Mouse (Mus musculus): ENCODE measurements at regions not wholly inside any gene's neighbourhood (a gene's known extent, or its start where the extent isn't known, plus 50 kb on each side); places are given as distances from the start of the nearest gene placed in this dataset.
"Not testable (repeated sequence)": the region's sequence is repeated elsewhere in the genome, so short reads cannot be mapped to it uniquely, and the experiment has no call there.

DNA sequence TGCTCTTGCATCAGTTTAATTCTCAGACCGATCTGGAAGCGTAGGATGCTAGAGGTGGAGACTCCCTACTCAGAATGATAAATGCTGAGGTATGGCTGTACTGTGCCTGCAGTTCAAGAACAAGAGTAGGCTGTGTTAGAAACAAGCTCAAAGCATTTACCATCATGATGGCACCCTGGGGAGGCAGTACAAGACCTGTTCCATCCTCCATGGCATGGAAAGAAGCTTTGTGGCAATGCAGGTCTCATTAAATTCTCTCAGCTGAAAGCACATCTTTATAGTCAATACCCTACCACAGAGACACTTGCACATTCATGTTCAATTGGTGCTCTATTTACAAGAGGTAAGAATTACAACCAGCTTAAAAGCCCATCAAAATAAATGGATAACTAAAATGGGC lies 209.5 kb downstream of the Tbl1xr1 start:
- no peaks in the 10 kb centered on the region for H3K4me1 ChIP-seq (ENCODE audit: control insufficient read depth, insufficient read depth, low read length)
- no peak overlapping the region for H3K27ac ChIP-seq (ENCODE audit: insufficient read depth, low read length)
- no peak overlapping the region for H3K4me3 ChIP-seq (ENCODE audit: insufficient read depth, low read length)
- TF ChIP-seq POLR2A (IDR thresholded peaks at IDR 0.05; ENCODE audit: low read depth, low read length) (no peak), CTCF (IDR thresholded peaks at IDR 0.05; ENCODE audit: borderline replicate concordance, insufficient read depth, low read length) (no peak)

DNA sequence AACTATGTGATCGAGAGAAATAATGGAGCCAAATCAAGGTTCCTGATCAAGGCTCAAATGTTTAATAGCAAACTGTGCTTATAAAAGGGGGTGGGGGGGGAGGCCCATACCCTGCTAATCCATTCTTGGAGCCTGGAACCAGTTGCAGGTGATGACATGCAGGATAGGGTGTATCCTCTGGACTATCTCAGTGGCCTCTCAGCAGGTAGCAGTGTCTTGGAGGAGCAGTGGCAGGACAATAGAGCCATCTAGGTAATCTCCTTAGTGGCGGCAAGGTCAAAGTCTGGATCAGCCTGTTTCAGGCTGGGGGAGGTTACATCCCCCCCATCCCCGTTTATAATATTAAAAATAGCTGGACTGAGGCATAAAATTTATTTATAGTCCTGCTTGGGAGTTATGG lies 217.0 kb downstream of the Tbl1xr1 start:
- TF ChIP-seq CTCF (IDR thresholded peaks at IDR 0.05; ENCODE audit: borderline replicate concordance, insufficient read depth, low read length) (no peak), POLR2A (IDR thresholded peaks at IDR 0.05; ENCODE audit: low read depth, low read length) (no peak)
- Histone ChIP-seq H3K4me3 (ENCODE audit: insufficient read depth, low read length) (no peak overlapping the region), H3K27ac (ENCODE audit: insufficient read depth, low read length) (no peak overlapping the region), H3K4me1 (ENCODE audit: control insufficient read depth, insufficient read depth, low read length) (no peaks in the 10 kb centered on the region)

- not testable (repeated sequence) for H3K4me1 ChIP-seq (ENCODE audit: control insufficient read depth, insufficient read depth, low read length); H3K4me3 ChIP-seq (ENCODE audit: insufficient read depth, low read length); H3K27ac ChIP-seq (ENCODE audit: insufficient read depth, low read length)
Observed at GRCm38 (mm10) chr3:22294081-22294480, 217.6 kb downstream of the Tbl1xr1 start.

DNA sequence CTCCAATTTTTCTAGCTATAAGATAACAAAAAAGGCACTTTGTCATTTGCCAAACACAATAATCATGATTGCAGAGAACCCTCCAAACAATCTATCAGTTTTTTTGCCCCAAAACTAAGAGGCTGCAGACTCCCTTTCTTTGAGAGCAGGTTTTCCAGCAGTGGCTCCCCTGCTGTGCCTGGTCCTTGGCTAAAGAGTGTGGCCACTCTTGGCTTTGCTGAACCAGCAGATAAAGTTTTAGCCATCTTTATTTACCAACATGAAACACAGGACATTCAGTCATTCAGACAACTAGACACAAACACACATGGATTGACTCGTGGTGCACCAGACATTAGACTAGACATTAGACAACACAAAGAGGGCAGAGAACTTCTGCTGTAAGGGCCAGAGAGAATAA lies 220.5 kb downstream of the Tbl1xr1 start:
- not testable (repeated sequence) for H3K4me3 ChIP-seq (ENCODE audit: insufficient read depth, low read length)

DNA sequence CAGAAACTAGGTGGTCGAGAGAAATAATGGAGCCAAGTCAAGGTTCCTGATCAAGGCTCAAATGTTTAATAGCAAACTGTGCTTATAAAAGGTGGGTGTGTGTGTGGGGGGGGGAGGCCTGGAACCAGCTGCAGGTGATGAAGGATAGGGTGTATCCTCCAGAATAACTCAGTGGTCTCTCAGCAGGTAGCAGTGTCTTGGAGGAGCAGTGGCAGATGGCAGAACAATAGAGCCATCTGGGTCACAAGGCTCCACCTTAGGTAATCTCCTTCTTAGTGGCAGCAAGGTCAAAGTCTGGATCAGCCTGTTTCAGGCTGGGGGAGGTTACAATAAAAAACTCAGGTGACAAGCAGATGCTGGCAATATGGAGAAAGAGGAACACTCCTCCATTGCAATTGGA lies 221.4 kb downstream of the Tbl1xr1 start:
- not testable (repeated sequence) for H3K27ac ChIP-seq (ENCODE audit: insufficient read depth, low read length); H3K4me1 ChIP-seq (ENCODE audit: control insufficient read depth, insufficient read depth, low read length); H3K4me3 ChIP-seq (ENCODE audit: insufficient read depth, low read length)

More for the DNA sequence above, 220.5 kb downstream of the Tbl1xr1 start:
- not testable (repeated sequence) for H3K27ac ChIP-seq (ENCODE audit: insufficient read depth, low read length); H3K4me1 ChIP-seq (ENCODE audit: control insufficient read depth, insufficient read depth, low read length)

- no peak overlapping the region for H3K27ac ChIP-seq (ENCODE audit: insufficient read depth, low read length)
- no peak overlapping the region for H3K4me3 ChIP-seq (ENCODE audit: insufficient read depth, low read length)
- TF ChIP-seq CTCF (IDR thresholded peaks at IDR 0.05; ENCODE audit: borderline replicate concordance, insufficient read depth, low read length) (no peak), POLR2A (IDR thresholded peaks at IDR 0.05; ENCODE audit: low read depth, low read length) (no peak)
- H3K4me1 ChIP-seq (ENCODE audit: control insufficient read depth, insufficient read depth, low read length): no peaks in the 10 kb centered on the region
Observed at GRCm38 (mm10) chr3:22300553-22300952, 224.1 kb downstream of the Tbl1xr1 start.

DNA sequence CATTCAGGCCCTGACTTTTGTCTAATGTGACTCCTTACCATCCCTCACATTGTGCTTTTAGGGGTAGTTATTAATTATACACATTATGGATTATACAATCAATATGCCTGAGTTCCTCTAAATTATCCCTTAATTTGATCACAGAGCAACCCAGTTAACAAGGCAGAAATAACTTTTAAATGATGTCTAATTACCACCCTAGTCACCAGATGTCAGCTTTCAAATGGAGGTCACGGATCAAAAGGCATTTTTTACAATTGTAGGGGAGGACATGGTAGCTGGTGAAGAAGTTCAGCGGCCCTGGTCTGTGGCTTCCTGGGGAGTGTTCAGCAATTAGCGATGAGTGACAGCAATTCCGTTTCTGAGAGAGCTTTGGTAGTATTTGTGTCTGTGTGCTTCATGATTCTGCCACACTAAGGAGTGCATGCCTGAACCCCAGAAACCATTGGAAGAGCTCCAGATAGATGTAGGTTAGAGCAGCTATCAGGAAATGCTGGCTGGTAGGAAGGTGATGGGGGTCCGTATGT lies 225.6 kb downstream of the Tbl1xr1 start:
- no peak overlapping the region for H3K27ac ChIP-seq (ENCODE audit: insufficient read depth, low read length)
- TF ChIP-seq POLR2A (IDR thresholded peaks at IDR 0.05; ENCODE audit: low read depth, low read length): no peak
- TF ChIP-seq CTCF (IDR thresholded peaks at IDR 0.05; ENCODE audit: borderline replicate concordance, insufficient read depth, low read length): no peak
- no peaks in the 10 kb centered on the region for H3K4me1 ChIP-seq (ENCODE audit: control insufficient read depth, insufficient read depth, low read length)
- H3K4me3 ChIP-seq (ENCODE audit: insufficient read depth, low read length): no peak overlapping the region

DNA sequence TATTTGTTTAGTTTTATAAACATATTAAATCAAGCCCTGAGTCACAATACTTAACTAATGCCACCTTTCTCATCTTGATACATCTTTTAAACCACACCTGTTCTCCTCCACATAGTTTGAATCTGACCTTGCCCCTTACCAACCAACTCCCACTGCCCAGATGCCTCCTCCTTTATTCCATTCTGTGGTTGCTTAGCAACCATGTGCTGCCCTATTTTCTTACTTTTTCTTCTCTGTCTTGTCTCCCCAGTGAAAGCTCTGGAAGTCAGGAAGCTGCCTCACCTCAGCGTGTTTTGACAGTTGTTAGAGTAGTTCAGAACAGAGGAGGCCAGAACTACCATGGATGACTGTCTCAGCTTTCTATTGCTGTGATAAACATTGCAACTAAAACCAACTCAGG lies 227.7 kb downstream of the Tbl1xr1 start:
- no peak for TF ChIP-seq POLR2A (IDR thresholded peaks at IDR 0.05; ENCODE audit: low read depth, low read length)
- TF ChIP-seq CTCF (IDR thresholded peaks at IDR 0.05; ENCODE audit: borderline replicate concordance, insufficient read depth, low read length): no peak
- H3K27ac ChIP-seq (ENCODE audit: insufficient read depth, low read length): no peak overlapping the region
- no peak overlapping the region for H3K4me3 ChIP-seq (ENCODE audit: insufficient read depth, low read length)
- H3K4me1 ChIP-seq (ENCODE audit: control insufficient read depth, insufficient read depth, low read length): no peaks in the 10 kb centered on the region

GRCm38 (mm10) chr3:22306624-22307023 lies 230.2 kb downstream of the Tbl1xr1 start:
- no peak overlapping the region for H3K27ac ChIP-seq (ENCODE audit: insufficient read depth, low read length)
- no peaks in the 10 kb centered on the region for H3K4me1 ChIP-seq (ENCODE audit: control insufficient read depth, insufficient read depth, low read length)
- TF ChIP-seq POLR2A (IDR thresholded peaks at IDR 0.05; ENCODE audit: low read depth, low read length) (no peak), CTCF (IDR thresholded peaks at IDR 0.05; ENCODE audit: borderline replicate concordance, insufficient read depth, low read length) (no peak)
- H3K4me3 ChIP-seq (ENCODE audit: insufficient read depth, low read length): no peak overlapping the region

- no peak overlapping the region for H3K4me3 ChIP-seq (ENCODE audit: insufficient read depth, low read length)
- TF ChIP-seq CTCF (IDR thresholded peaks at IDR 0.05; ENCODE audit: borderline replicate concordance, insufficient read depth, low read length) (peak; percentile 61; the same call in 1 of the 2 replicates), POLR2A (IDR thresholded peaks at IDR 0.05; ENCODE audit: low read depth, low read length) (no peak)
- H3K4me1 ChIP-seq (ENCODE audit: control insufficient read depth, insufficient read depth, low read length): no peaks in the 10 kb centered on the region
- H3K27ac ChIP-seq (ENCODE audit: insufficient read depth, low read length): no peak overlapping the region
Observed at GRCm38 (mm10) chr3:22308962-22309361, 232.5 kb downstream of the Tbl1xr1 start.

GRCm38 (mm10) chr3:22316466-22317185 lies 240.2 kb downstream of the Tbl1xr1 start:
- TF ChIP-seq POLR2A (IDR thresholded peaks at IDR 0.05; ENCODE audit: low read depth, low read length) (no peak), CTCF (IDR thresholded peaks at IDR 0.05; ENCODE audit: borderline replicate concordance, insufficient read depth, low read length) (no peak)
- H3K27ac ChIP-seq (ENCODE audit: insufficient read depth, low read length): no peak overlapping the region
- no peaks in the 10 kb centered on the region for H3K4me1 ChIP-seq (ENCODE audit: control insufficient read depth, insufficient read depth, low read length)
- no peak overlapping the region for H3K4me3 ChIP-seq (ENCODE audit: insufficient read depth, low read length)

DNA sequence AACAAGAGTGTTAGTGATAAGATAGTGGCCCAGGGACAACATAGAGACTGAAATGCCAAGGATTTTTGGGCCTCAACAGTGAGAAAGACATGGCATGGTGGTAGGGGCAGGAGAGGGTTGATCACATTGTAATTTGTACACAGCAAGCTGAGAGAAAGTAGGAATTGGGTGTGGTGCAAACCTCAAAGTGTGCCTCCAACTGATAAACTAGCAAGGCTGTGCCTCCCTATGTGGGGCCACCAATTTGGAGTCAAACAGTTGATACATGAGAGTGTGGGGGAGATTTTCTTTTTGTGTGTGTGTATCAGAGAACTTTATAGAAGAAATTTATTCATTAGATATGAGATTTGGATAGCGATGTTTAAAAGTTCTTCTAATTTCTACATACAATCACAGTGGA lies 244.0 kb downstream of the Tbl1xr1 start:
- not testable (repeated sequence) for H3K4me3 ChIP-seq (ENCODE audit: insufficient read depth, low read length); H3K27ac ChIP-seq (ENCODE audit: insufficient read depth, low read length); H3K4me1 ChIP-seq (ENCODE audit: control insufficient read depth, insufficient read depth, low read length)

Data from embryonic fibroblast, embryonic 13.5 days (primary cell).